ENCODE assay signal across 8 mouse cellular contexts in the genomic region with DNA sequence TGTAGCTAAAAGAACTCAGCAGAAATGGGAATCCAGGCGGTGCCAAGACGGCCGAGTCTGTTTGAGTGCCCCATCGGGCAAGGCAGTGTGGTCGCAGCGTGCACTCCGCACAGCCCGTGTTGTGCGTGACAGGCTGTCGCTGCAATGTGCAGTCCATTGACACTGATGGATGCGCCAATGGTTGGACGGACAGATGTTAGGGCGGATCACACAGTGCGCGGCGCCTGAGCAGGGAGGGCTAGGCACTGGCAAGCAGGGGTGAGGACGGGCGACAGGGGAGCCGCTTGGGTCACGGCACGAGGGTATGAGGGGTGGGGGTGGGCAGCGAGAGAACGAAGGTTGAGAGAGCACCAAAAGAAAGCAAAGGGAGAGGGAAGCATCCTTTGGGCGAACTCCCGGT. TPM values are rescaled to one million over a fixed set of nuclear protein-coding genes. Genes with fewer than 3 reads are reported as not detected.
A peak's percentile ranks its signal among the peaks of the same experiment; 100 is the strongest.
DNase-seq lines count a peak whose midpoint lies in the region; ATAC-seq lines count a peak whose summit lies in the region.

No protein-coding gene starts in this region.

- peaks cover 66% of the 10 kb centered on the region for H3K27me3 ChIP-seq in kidney, embryonic 14.5 days (ENCODE audit: control insufficient read depth, insufficient read depth, low read length)
- H3K27me3 ChIP-seq in hindbrain, embryonic 14.5 days (ENCODE audit: control insufficient read depth, insufficient read depth, low read length), result peaks cover 41% of the 10 kb centered on the region
- peaks cover 36% of the 10 kb centered on the region for H3K27me3 ChIP-seq in midbrain, embryonic 16.5 days (ENCODE audit: control insufficient read depth, insufficient read depth, low read depth, low read length)

- peak overlapping the region; percentile 74; the same call in 1 of the 2 replicates for H3K9ac ChIP-seq in kidney, embryonic 14.5 days (ENCODE audit: low read depth, low read length)
- H3K9ac ChIP-seq in hindbrain, embryonic 14.5 days, result peak overlapping the region; percentile 84
- H3K9ac ChIP-seq in midbrain, embryonic 16.5 days (ENCODE audit: low read depth, low read length), result peak overlapping the region; percentile 77; the same call in 1 of the 2 replicates

- H3K9me3 ChIP-seq in kidney, embryonic 14.5 days (ENCODE audit: control insufficient read depth, low read length), result no peaks in the 10 kb centered on the region
- no peaks in the 10 kb centered on the region for H3K9me3 ChIP-seq in hindbrain, embryonic 14.5 days (ENCODE audit: control insufficient read depth, low read length)
- H3K9me3 ChIP-seq in midbrain, embryonic 16.5 days (replicated peaks; ENCODE audit: control insufficient read depth, low read length, poor library complexity, severe bottlenecking), result no peaks in the 10 kb centered on the region

- H3K27ac ChIP-seq in kidney, embryonic 14.5 days (ENCODE audit: low read depth, low read length), result no peak overlapping the region; the same call in 1 of the 2 replicates
- H3K27ac ChIP-seq in hindbrain, embryonic 14.5 days, result peak overlapping the region; percentile 91
- H3K27ac ChIP-seq in midbrain, embryonic 16.5 days (ENCODE audit: low read length), result no peak overlapping the region

- H3K4me1 ChIP-seq in kidney, embryonic 14.5 days (ENCODE audit: control insufficient read depth, insufficient read depth, low read length), result no peaks in the 10 kb centered on the region; the same call in 1 of the 2 replicates
- peaks cover 29% of the 10 kb centered on the region for H3K4me1 ChIP-seq in hindbrain, embryonic 14.5 days (replicated peaks; ENCODE audit: control insufficient read depth, insufficient read depth, low read length)
- H3K4me1 ChIP-seq in midbrain, embryonic 16.5 days (ENCODE audit: control insufficient read depth, insufficient read depth, low read length), result peaks cover 35% of the 10 kb centered on the region

- H3K4me2 ChIP-seq in kidney, embryonic 14.5 days (replicated peaks; ENCODE audit: low read depth, low read length), result peak overlapping the region; percentile 99
- peak overlapping the region; percentile 98 for H3K4me2 ChIP-seq in hindbrain, embryonic 14.5 days (replicated peaks)
- peak overlapping the region; percentile 99 for H3K4me2 ChIP-seq in midbrain, embryonic 16.5 days (ENCODE audit: low read length)

- no peaks in the 10 kb centered on the region for H3K36me3 ChIP-seq in kidney, embryonic 14.5 days (ENCODE audit: control insufficient read depth, insufficient read depth, low read length)
- H3K36me3 ChIP-seq in hindbrain, embryonic 14.5 days (replicated peaks; ENCODE audit: control insufficient read depth, insufficient read depth), result no peaks in the 10 kb centered on the region
- no peaks in the 10 kb centered on the region for H3K36me3 ChIP-seq in midbrain, embryonic 16.5 days (ENCODE audit: control insufficient read depth, insufficient read depth, low read length)

- H3K4me3 ChIP-seq in kidney, embryonic 14.5 days (ENCODE audit: low read length), result peak overlapping the region; percentile 74
- H3K4me3 ChIP-seq in hindbrain, embryonic 14.5 days (replicated peaks; ENCODE audit: low read length), result peak overlapping the region; percentile 79
- peak overlapping the region; percentile 91 for H3K4me3 ChIP-seq in midbrain, embryonic 16.5 days (ENCODE audit: low read depth, low read length)

- under 1% methylated on average over 25 of the region's 25 CpGs for WGBS in kidney, embryonic 14.5 days
- WGBS in hindbrain, embryonic 14.5 days, result 2% methylated on average over 25 of the region's 25 CpGs
- under 1% methylated on average over 25 of the region's 25 CpGs for WGBS in midbrain, embryonic 16.5 days

- no peak for DNase-seq in kidney, postnatal 25 days
- peak; percentile 48 for DNase-seq in embryo, embryonic 9.5 days (ENCODE audit: extremely low spot score)
- no peak for DNase-seq in hindbrain, embryonic 14.5 days (ENCODE audit: low spot score)
- DNase-seq in layer of hippocampus, adult 9-11 months, result no peak
- no peak for DNase-seq in urinary bladder, postnatal 10 days (ENCODE audit: low spot score)
- DNase-seq in layer of hippocampus, postnatal 25 days (ENCODE audit: extremely low spot score in 1 of 2, low spot score in 1 of 2), result no peak

- no peak for ATAC-seq in kidney, embryonic 14.5 days (ENCODE audit: low FRiP score, low TSS enrichment)
- ATAC-seq in hindbrain, embryonic 14.5 days (ENCODE audit: low FRiP score), result no peak
- ATAC-seq in midbrain, embryonic 16.5 days, result no peak

RNA-seq across cellular contexts. Expression of a gene that starts 2.6 kb away (rescaled TPM):
- polyA plus RNA-seq in kidney, embryonic 14.5 days (2014; fragmentation: Nextera tagmentation; extraction: Ambion mirVana), result 13.2 and 17.9 TPM in 2 replicates
- 38.2 and 55.9 TPM in 2 replicates for polyA plus RNA-seq in hindbrain, embryonic 14.5 days (2014; fragmentation: Nextera tagmentation; extraction: Ambion mirVana)
- polyA plus RNA-seq in midbrain, embryonic 16.5 days (2015; fragmentation: Nextera tagmentation; extraction: Ambion mirVana), result 8.9 and 9.9 TPM in 2 replicates
- total RNA-seq in layer of hippocampus, postnatal 25 days (2021), result 10 to 100 TPM; 10.1 to 14.3 TPM
